Mouse (Mus musculus) cortical plate, adult 2 months (tissue): ENCODE results near the gene Slc9a5.

Experiments used
- CTCF ChIP-seq: fragments of 200-500 bp; IDR thresholded peaks from 2 replicates; pipeline ENCODE4 v1.5.1; 2011; ENCODE audit warnings: mild to moderate bottlenecking, control low read depth, low read length; ENCODE audit not compliant: insufficient read depth; ENCODE audit errors: extremely low read depth
- POLR2A ChIP-seq: fragments of 200-500 bp; IDR thresholded peaks from 2 replicates; pipeline ENCODE4 v1.6.1; 2011; ENCODE audit warnings: mild to moderate bottlenecking, low read length, control low read depth; ENCODE audit not compliant: insufficient read depth; ENCODE audit errors: extremely low read depth

GRCm38 (mm10) chr8:105338992-105339391, 9.7 kb upstream of the Slc9a5 start:
- TF ChIP-seq CTCF (no peak), POLR2A (no peak)
